Comparison of ENCODE assay signal across 8 mouse cellular contexts in genomic region chr1:51615523-51615922, GRCm38 (mm10).
DNase-seq lines count a peak whose midpoint lies in the region; ATAC-seq lines count a peak whose summit lies in the region.

No protein-coding gene starts in this region.

- no peaks in the 10 kb centered on the region for H3K27me3 ChIP-seq in intestine, embryonic 14.5 days (replicated peaks; ENCODE audit: control insufficient read depth, insufficient read depth, low read length)
- no peaks in the 10 kb centered on the region for H3K27me3 ChIP-seq in intestine, embryonic 16.5 days (replicated peaks; ENCODE audit: control insufficient read depth, insufficient read depth, low read length)
- no peaks in the 10 kb centered on the region for H3K27me3 ChIP-seq in midbrain, embryonic 14.5 days (ENCODE audit: control insufficient read depth, insufficient read depth, low read length)
- no peaks in the 10 kb centered on the region for H3K27me3 ChIP-seq in splenic B cell, adult 2 months (ENCODE audit: control insufficient read depth, insufficient read depth, low read length, poor library complexity, severe bottlenecking)

- no peaks in the 10 kb centered on the region for H3K36me3 ChIP-seq in intestine, embryonic 14.5 days (ENCODE audit: control insufficient read depth, insufficient read depth, low read length)
- no peaks in the 10 kb centered on the region for H3K36me3 ChIP-seq in intestine, embryonic 16.5 days (ENCODE audit: control insufficient read depth, insufficient read depth, low read length)
- H3K36me3 ChIP-seq in midbrain, embryonic 14.5 days (ENCODE audit: control insufficient read depth, insufficient read depth, low read length): no peaks in the 10 kb centered on the region
- no peaks in the 10 kb centered on the region for H3K36me3 ChIP-seq in splenic B cell, adult 2 months (ENCODE audit: control insufficient read depth, insufficient read depth, low read length, poor library complexity, severe bottlenecking)

- WGBS in intestine, embryonic 14.5 days: 30% methylated on average over 6 of the region's 6 CpGs
- 26% methylated on average over 6 of the region's 6 CpGs for WGBS in intestine, embryonic 16.5 days
- WGBS in midbrain, embryonic 14.5 days: 30% methylated on average over 6 of the region's 6 CpGs

- H3K4me3 ChIP-seq in intestine, embryonic 14.5 days (ENCODE audit: low read depth, low read length): no peak overlapping the region
- no peak overlapping the region for H3K4me3 ChIP-seq in intestine, embryonic 16.5 days (ENCODE audit: low read length)
- H3K4me3 ChIP-seq in midbrain, embryonic 14.5 days (replicated peaks; ENCODE audit: low read depth, low read length): no peak overlapping the region

- DNase-seq in intestine, embryonic 14.5 days (ENCODE audit: low spot score): peak; percentile 59
- peak; percentile 72 for DNase-seq in MN1 (ENCODE audit: low spot score)
- peak; percentile 65 for DNase-seq in cerebellum, adult 9-11 months
- DNase-seq in left cerebral cortex, adult 18-20 months (ENCODE audit: low spot score in 2 of 2): peak; percentile 64 to 72
- DNase-seq in midbrain, embryonic 14.5 days: peak; percentile 88
- peak; percentile 71 for DNase-seq in splenic B cell, adult 2 months (ENCODE audit: low read depth, low spot score)

- no peak for ATAC-seq in intestine, embryonic 14.5 days (replicated peaks; ENCODE audit: low FRiP score, low TSS enrichment, low read depth)
- no peak for ATAC-seq in intestine, embryonic 16.5 days
- peak; percentile 66 for ATAC-seq in granulocyte monocyte progenitor cell, adult 5-6 weeks (replicated peaks; ENCODE audit: poor library complexity, severe bottlenecking)
- peak; percentile 53; the same call in 1 of the 2 replicates for ATAC-seq in midbrain, embryonic 14.5 days (ENCODE audit: low FRiP score, low TSS enrichment)

- H3K4me1 ChIP-seq in intestine, embryonic 14.5 days (replicated peaks; ENCODE audit: control insufficient read depth, insufficient read depth, low read length): 0 out of 2 replicates have a peak, but pooled peaks cover 2% of the 10 kb centered on the region
- no peaks in the 10 kb centered on the region for H3K4me1 ChIP-seq in intestine, embryonic 16.5 days (ENCODE audit: control insufficient read depth, insufficient read depth, low read length)
- peaks cover 23% of the 10 kb centered on the region for H3K4me1 ChIP-seq in midbrain, embryonic 14.5 days (ENCODE audit: control insufficient read depth, insufficient read depth, low read length)

- H3K27ac ChIP-seq in intestine, embryonic 14.5 days (ENCODE audit: low read depth): no peak overlapping the region
- H3K27ac ChIP-seq in intestine, embryonic 16.5 days (ENCODE audit: low read length): no peak overlapping the region
- H3K27ac ChIP-seq in midbrain, embryonic 14.5 days (replicated peaks; ENCODE audit: low read depth, low read length): no peak overlapping the region

- no peak overlapping the region for H3K9ac ChIP-seq in intestine, embryonic 14.5 days (ENCODE audit: low read length)
- no peak overlapping the region for H3K9ac ChIP-seq in intestine, embryonic 16.5 days (ENCODE audit: low read depth, low read length)
- H3K9ac ChIP-seq in midbrain, embryonic 14.5 days (replicated peaks; ENCODE audit: low read length): no peak overlapping the region

- no peaks in the 10 kb centered on the region for H3K9me3 ChIP-seq in intestine, embryonic 14.5 days (ENCODE audit: control insufficient read depth, low read length)
- H3K9me3 ChIP-seq in intestine, embryonic 16.5 days (ENCODE audit: control insufficient read depth, low read length): no peaks in the 10 kb centered on the region
- no peaks in the 10 kb centered on the region for H3K9me3 ChIP-seq in midbrain, embryonic 14.5 days (ENCODE audit: control insufficient read depth, low read length)

- H3K4me2 ChIP-seq in intestine, embryonic 14.5 days (ENCODE audit: low read length): no peak overlapping the region
- H3K4me2 ChIP-seq in intestine, embryonic 16.5 days (ENCODE audit: low read depth, low read length): no peak overlapping the region
- H3K4me2 ChIP-seq in midbrain, embryonic 14.5 days (ENCODE audit: low read length): no peak overlapping the region

Comparison
In these comparisons a context has a peak if more than half of its experiments do, and no peak if none do; other contexts are left out.
1. ATAC-seq: peak in granulocyte monocyte progenitor cell, adult 5-6 weeks (single experiment) and midbrain, embryonic 14.5 days (single experiment); none in intestine, embryonic 14.5 days (single experiment) and intestine, embryonic 16.5 days (single experiment).
2. Peak in every context shown above with its lines, with median percentiles within 50 percentile points of each other: DNase-seq.